Mouse (Mus musculus) embryonic facial prominence, embryonic 13.5 days (tissue): ENCODE results near the gene Tspan15. TPM values are rescaled to one million over a fixed set of nuclear protein-coding genes. Genes with fewer than 3 reads are reported as not detected.
A peak's percentile ranks its signal among the peaks of the same experiment; 100 is the strongest.

Experiments used
- ATAC-seq: fragments of 200-750 bp; cut with Nextera tagmentation; 2 replicates; pipeline ENCODE4 v1.8.0; 2017; ENCODE audit warnings: low read depth; ENCODE audit not compliant: insufficient number of reproducible peaks, insufficient read depth, low FRiP score, low TSS enrichment
- H3K27ac ChIP-seq: fragments of 300-500 bp; sonication (generic); 2 replicates; pipeline ENCODE4 v1.5.1; 2015; ENCODE audit warnings: moderate library complexity, mild to moderate bottlenecking, inconsistent platforms
- H3K27me3 ChIP-seq: fragments of 300-500 bp; sonication (generic); 2 replicates; pipeline ENCODE4 v1.6.1; 2015; ENCODE audit warnings: mild to moderate bottlenecking, inconsistent platforms
- H3K36me3 ChIP-seq: fragments of 300-500 bp; sonication (generic); 2 replicates; pipeline ENCODE4 v1.6.1; 2015; ENCODE audit warnings: mild to moderate bottlenecking, inconsistent platforms
- H3K4me1 ChIP-seq: fragments of 300-500 bp; sonication (generic); 2 replicates; pipeline ENCODE4 v1.6.1; 2015; ENCODE audit warnings: inconsistent platforms
- H3K4me2 ChIP-seq: fragments of 300-500 bp; sonication (generic); 2 replicates; pipeline ENCODE4 v1.6.1; 2015; ENCODE audit warnings: moderate library complexity, mild to moderate bottlenecking, inconsistent platforms
- H3K4me3 ChIP-seq: fragments of 300-500 bp; sonication (generic); 2 replicates; pipeline ENCODE4 v1.5.1; 2015; ENCODE audit warnings: mild to moderate bottlenecking, inconsistent platforms
- H3K9ac ChIP-seq: fragments of 300-500 bp; sonication (generic); 2 replicates; pipeline ENCODE4 v1.6.1; 2015; ENCODE audit warnings: mild to moderate bottlenecking, inconsistent platforms
- H3K9me3 ChIP-seq: fragments of 300-500 bp; sonication (generic); 2 replicates; pipeline ENCODE4 v1.6.1; 2016; ENCODE audit warnings: inconsistent platforms
- WGBS: fragments of 180-500 bp; shearing (Covaris S2); methylation state at CpG from one replicate; pipeline ENCODE4 v1.1.7; 2015; ENCODE audit warnings: mixed read lengths; 5-methylcytosine and 5-hydroxymethylcytosine counted together
- polyA plus RNA-seq: library from polyadenylated mRNA; unstranded; fragments of >200 nt; fragmentation: Nextera tagmentation; extraction: Ambion mirVana; gene quantifications from 2 replicates; pipeline ENCODE4 v1.2.1, GENCODE M21; 2015

Gene Tspan15
- polyA plus RNA-seq, 1 experiment from 2014 or later: 11.3 TPM

DNA sequence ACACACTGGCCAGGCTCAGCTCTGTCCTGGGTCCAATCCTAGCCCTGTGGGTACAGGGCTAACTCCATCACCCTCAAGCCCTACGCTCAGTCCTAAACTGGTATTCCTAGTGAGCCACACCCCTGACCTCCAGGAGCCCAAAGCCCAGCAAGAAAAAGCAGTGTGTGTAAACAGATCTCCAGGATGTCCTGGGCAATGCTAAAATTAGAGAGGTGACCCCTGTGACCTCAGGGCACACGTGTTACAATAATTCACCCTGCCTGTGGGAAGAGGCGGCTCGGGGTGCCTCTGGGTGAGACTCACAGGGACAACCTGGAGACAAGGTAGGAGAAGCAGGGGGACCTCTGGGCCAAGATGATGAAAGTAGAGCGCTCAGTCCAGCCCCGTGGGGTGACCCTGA is 6.8 kb downstream of the Tspan15 start:
- peaks cover 9% of the 10 kb centered on the region for H3K4me1 ChIP-seq
- 61% methylated on average over 6 of the region's 6 CpGs for WGBS
- ATAC-seq: no peak

DNA sequence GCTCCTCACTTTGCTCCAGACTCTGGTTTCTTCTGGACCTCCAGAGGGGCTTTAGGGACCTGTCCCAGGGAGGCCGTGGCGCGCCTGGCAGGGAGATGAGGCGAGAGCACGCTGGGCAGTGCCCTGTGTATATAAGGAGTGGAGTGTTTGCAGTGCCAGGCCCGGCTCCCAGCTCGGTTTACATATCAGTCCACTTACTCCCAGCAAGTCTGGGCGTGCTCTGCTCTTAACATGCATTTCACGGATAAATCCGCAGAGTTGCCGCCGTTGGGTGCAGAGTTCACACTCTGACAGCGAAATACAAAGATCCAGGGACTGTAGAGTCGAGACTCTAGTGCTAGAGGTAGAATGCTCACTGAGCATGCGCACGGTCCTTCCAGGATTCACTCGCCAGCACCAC is 8.3 kb downstream of the Tspan15 start:
- Histone ChIP-seq H3K9me3 (no peaks in the 10 kb centered on the region), H3K4me1 (peaks cover 9% of the 10 kb centered on the region; the same call in 1 of the 2 replicates), H3K36me3 (no peaks in the 10 kb centered on the region), H3K27me3 (no peaks in the 10 kb centered on the region), H3K4me3 (no peak overlapping the region), H3K4me2 (no peak overlapping the region), H3K9ac (no peak overlapping the region), H3K27ac (peak overlapping the region; percentile 39; the same call in 1 of the 2 replicates)
- WGBS: 71% methylated on average over 17 of the region's 17 CpGs
- ATAC-seq: no peak

More for the DNA sequence above, 6.8 kb downstream of the Tspan15 start:
- H3K27me3 ChIP-seq: no peaks in the 10 kb centered on the region
- H3K9ac ChIP-seq: no peak overlapping the region
- no peak overlapping the region for H3K4me3 ChIP-seq
- no peaks in the 10 kb centered on the region for H3K9me3 ChIP-seq
- no peak overlapping the region for H3K4me2 ChIP-seq
- H3K36me3 ChIP-seq: no peaks in the 10 kb centered on the region
- H3K27ac ChIP-seq: no peak overlapping the region

DNA sequence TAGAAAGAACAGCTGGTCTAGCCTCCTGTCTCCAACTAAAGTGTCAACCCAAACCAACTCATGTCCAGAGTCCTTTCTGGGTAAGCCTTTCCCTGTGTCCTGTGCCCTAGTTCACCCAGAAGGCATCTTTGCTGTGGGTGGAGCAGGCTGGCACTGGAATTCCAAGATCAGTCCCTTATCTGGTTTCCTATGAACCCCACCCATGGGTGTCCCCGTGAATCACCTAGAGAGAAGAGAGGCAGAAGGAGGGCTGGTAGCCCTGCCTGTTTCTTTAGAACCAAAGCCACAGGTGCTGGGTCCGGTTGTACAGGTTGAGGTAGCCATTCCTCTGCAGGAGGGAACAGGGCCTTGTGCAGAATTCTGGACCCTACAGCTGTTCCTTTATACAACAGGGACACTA is 9.4 kb downstream of the Tspan15 start:
- Histone ChIP-seq H3K9me3 (no peaks in the 10 kb centered on the region), H3K9ac (no peak overlapping the region), H3K4me2 (no peak overlapping the region), H3K4me3 (no peak overlapping the region), H3K27ac (no peak overlapping the region), H3K4me1 (peaks cover 9% of the 10 kb centered on the region; the same call in 1 of the 2 replicates), H3K36me3 (no peaks in the 10 kb centered on the region), H3K27me3 (no peaks in the 10 kb centered on the region)
- whole genome bisulfite sequencing: 78% methylated on average over 2 of the region's 2 CpGs
- no peak for ATAC-seq

DNA sequence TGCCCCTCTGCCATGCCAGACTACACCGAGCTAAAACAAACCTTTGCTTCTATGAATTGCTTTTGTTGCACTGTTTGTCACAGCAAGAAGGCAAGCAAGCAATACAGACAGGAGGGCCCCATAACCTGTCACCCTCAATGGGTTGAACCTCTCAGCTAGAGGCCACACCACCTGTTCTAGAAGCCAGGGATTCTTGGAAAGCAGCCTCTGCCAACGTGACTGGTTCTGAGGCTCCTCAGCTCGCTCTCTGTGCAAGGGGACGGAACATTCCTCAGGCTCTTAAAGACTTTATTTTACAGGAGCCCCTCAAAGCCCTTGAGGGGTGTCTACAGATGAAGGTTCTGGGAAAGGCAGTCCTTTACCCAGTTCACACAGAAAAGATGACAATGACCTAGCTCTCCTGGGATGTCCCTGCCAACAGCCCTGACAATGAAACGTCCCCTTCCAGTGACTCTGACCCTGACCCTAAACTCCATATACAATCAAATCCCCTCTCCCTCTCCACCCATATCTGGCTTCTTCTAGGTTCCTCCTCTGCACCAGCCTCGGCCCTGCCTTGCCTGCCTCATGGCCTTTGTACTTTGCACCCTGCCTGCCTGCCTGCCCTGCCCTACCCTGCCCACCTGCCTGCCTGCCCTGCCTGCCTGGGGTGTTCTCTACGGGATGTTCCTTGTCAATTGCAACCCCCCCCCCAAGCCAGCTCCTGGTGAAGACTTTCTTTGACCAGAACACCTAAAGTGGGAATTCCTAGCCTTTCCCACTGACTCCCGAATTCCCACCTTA is 10.1 kb downstream of the Tspan15 start:
- H3K9ac ChIP-seq: no peak overlapping the region
- H3K9me3 ChIP-seq: no peaks in the 10 kb centered on the region
- WGBS: 76% methylated on average over 8 of the region's 8 CpGs
- H3K4me3 ChIP-seq: no peak overlapping the region
- no peak overlapping the region for H3K27ac ChIP-seq
- ATAC-seq: no peak
- H3K4me1 ChIP-seq: peaks cover 5% of the 10 kb centered on the region; the same call in 1 of the 2 replicates
- H3K36me3 ChIP-seq: no peaks in the 10 kb centered on the region
- H3K27me3 ChIP-seq: no peaks in the 10 kb centered on the region
- H3K4me2 ChIP-seq: no peak overlapping the region

DNA sequence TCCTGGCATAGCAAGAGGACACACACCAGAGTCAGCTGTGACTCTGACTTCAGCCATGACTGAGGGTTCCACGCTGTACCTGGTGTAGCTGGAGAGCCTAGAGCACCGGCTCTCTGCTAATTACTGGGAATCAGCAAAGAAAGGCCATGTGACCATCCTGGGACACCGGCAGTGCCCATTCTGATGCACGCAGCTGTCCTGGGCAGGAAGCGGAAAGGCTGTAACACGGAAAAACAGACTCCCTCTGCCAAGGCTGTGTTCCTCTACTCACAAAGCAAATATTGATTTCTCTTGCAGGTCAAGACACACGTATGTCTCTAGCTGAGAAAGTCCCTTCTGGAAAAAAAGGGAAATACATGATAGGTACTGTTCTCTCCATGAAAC is 12.3 kb downstream of the Tspan15 start:
- 70% methylated on average over 7 of the region's 7 CpGs for WGBS
- H3K9me3 ChIP-seq: no peaks in the 10 kb centered on the region
- no peak overlapping the region for H3K4me3 ChIP-seq
- 0 out of 2 replicates have a peak, but pooled peaks cover 2% of the 10 kb centered on the region for H3K4me1 ChIP-seq
- no peak overlapping the region for H3K9ac ChIP-seq
- H3K27me3 ChIP-seq: no peaks in the 10 kb centered on the region
- ATAC-seq: no peak
- H3K27ac ChIP-seq: no peak overlapping the region
- no peak overlapping the region for H3K4me2 ChIP-seq
- H3K36me3 ChIP-seq: no peaks in the 10 kb centered on the region

DNA sequence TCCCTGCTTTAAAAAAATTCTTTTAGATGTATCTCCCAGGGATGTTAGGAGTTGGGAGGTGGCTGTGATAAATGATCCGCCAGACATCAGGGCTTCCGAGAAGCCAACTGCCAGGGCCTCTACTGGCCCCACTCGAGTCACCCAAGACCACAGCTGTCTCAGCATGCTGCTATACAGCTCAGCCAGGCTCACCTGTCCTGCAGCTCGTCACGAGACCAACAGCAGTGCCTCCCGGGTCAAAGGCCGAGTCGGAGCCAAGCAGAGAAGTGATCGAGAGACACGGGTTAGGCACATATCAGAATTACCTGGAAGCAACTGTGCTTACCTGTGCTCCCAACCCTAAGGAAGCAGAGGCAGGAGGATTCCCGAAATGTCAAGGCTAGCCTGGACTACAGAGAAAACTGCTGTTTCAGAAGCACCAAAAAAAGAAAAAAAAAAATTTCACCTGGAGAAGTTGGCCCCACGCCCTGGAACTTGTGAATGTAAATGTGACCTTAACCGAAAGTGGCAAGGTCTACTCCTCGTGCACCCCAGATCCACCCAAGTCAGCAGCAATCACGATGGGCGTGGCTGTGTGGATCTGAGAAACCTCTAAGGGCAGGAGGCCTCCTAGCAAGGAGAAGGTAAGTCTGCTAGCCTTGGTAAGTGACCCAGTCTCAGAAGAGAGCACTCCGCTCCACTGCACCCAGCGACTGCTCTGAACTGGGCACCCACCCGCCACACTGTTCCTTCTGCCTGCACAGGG is 12.8 kb downstream of the Tspan15 start:
- no peaks in the 10 kb centered on the region for H3K36me3 ChIP-seq
- H3K4me2 ChIP-seq: no peak overlapping the region
- H3K4me3 ChIP-seq: no peak overlapping the region
- no peak overlapping the region for H3K9ac ChIP-seq
- H3K27ac ChIP-seq: no peak overlapping the region
- H3K4me1 ChIP-seq: 0 out of 2 replicates have a peak, but pooled peaks cover 2% of the 10 kb centered on the region
- H3K9me3 ChIP-seq: no peaks in the 10 kb centered on the region
- WGBS: 87% methylated on average over 19 of the region's 19 CpGs
- no peaks in the 10 kb centered on the region for H3K27me3 ChIP-seq
- ATAC-seq: no peak

DNA sequence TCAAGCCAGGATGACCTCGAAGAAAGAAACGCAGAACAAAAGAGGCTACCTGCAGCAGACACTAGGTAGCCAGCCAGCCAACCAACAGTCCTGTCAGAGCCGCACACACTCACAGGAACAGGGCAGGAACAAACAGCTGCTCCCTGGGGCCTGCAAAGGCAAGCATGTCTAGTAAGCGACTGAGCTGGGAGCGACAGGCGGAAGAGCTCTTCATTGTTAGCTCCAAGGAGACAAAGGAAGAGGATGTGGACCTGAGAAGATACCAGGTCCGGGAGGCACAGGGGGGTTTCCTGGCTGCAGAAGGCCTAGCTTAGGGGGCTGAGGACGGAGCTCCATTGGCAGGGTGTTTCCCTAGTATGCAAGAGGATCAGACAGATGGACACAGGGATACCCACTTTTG is 13.9 kb downstream of the Tspan15 start:
- H3K9me3 ChIP-seq: no peaks in the 10 kb centered on the region
- no peak overlapping the region for H3K9ac ChIP-seq
- no peak for ATAC-seq
- WGBS: 56% methylated on average over 8 of the region's 8 CpGs
- no peak overlapping the region for H3K4me2 ChIP-seq
- H3K4me3 ChIP-seq: no peak overlapping the region
- peak overlapping the region; percentile 33; the same call in 1 of the 2 replicates for H3K27ac ChIP-seq
- H3K27me3 ChIP-seq: no peaks in the 10 kb centered on the region
- H3K4me1 ChIP-seq: 0 out of 2 replicates have a peak, but pooled peaks cover 2% of the 10 kb centered on the region
- H3K36me3 ChIP-seq: no peaks in the 10 kb centered on the region

DNA sequence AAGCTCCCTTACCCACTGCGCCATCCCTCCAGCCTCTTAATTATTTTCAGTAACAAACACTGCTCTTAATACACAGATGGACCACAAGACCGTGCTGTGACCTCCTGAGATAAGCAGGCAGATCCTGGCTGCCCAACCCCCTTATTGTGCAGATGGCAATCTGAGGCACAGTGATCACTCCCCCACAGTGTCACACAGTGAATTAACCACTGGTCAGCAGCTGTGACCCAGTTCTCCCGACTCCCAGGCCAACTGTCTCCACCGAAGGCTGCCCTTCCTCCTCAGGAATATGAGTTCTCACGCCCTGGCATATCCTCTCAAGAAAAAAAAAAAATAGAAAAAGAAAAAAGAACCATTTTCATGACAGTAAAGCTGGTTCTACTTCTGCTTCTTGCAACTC is 14.5 kb downstream of the Tspan15 start:
- ATAC-seq: no peak
- Histone ChIP-seq H3K4me3 (no peak overlapping the region), H3K27ac (peak overlapping the region; percentile 33; the same call in 1 of the 2 replicates), H3K9ac (no peak overlapping the region), H3K9me3 (no peaks in the 10 kb centered on the region), H3K4me1 (0 out of 2 replicates have a peak, but pooled peaks cover 2% of the 10 kb centered on the region), H3K4me2 (no peak overlapping the region), H3K27me3 (no peaks in the 10 kb centered on the region), H3K36me3 (no peaks in the 10 kb centered on the region)
- WGBS: 54% methylated on average over 5 of the region's 5 CpGs

DNA sequence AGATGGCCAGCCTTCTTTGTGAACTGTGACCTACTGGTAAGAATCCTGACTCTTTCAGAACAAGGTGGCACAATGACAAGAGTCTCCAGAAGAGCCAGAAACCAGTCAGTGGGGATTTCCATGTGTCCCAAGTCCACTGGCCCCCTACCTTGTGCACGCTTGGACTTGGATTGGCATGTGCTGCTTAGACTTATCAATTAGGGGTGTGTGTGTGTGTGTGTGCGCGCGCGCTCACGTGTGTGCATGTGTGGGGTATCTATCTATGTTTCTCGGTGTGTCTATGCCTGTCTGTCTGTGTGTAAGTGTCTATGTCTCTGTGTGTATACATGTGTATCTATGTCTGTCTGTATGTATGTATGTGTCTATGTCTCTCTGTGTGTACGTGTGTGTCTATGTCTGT is 15.4 kb downstream of the Tspan15 start:
- Histone ChIP-seq H3K4me2 (no peak overlapping the region), H3K27ac (no peak overlapping the region)
- 90% methylated on average over 8 of the region's 8 CpGs for WGBS

DNA sequence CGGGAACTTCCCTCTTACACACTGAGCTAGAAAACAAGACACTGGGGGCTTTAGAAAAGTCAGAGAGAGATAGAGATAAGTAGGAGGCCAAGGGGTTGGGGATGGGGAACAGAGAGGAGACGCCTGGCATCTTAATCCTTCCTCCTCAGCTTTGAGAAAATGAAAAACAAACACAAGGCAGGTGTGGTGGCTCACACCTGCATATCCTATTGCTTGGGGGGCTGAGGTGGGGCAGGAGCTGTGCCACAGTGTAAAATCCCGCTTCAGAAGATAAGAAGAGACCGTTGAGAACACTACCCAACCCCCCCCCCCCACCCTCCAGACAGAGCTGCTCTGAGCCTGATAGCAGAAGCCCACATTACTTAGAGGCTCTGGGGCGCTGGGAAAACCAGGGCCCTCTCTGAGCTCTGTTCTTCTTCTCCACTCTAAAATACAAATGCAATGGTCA is 15.9 kb downstream of the Tspan15 start:
- Histone ChIP-seq H3K4me1 (peaks cover 10% of the 10 kb centered on the region), H3K4me2 (no peak overlapping the region), H3K27ac (no peak overlapping the region), H3K4me3 (no peak overlapping the region), H3K9ac (no peak overlapping the region), H3K27me3 (no peaks in the 10 kb centered on the region), H3K36me3 (no peaks in the 10 kb centered on the region), H3K9me3 (no peaks in the 10 kb centered on the region)
- no peak for ATAC-seq
- 51% methylated on average over 5 of the region's 5 CpGs for WGBS

More for the DNA sequence above, 15.4 kb downstream of the Tspan15 start:
- H3K4me3 ChIP-seq: no peak overlapping the region
- no peaks in the 10 kb centered on the region for H3K27me3 ChIP-seq
- H3K9ac ChIP-seq: no peak overlapping the region
- ATAC-seq: no peak
- no peaks in the 10 kb centered on the region for H3K36me3 ChIP-seq
- no peaks in the 10 kb centered on the region for H3K9me3 ChIP-seq
- peaks cover 6% of the 10 kb centered on the region for H3K4me1 ChIP-seq

DNA sequence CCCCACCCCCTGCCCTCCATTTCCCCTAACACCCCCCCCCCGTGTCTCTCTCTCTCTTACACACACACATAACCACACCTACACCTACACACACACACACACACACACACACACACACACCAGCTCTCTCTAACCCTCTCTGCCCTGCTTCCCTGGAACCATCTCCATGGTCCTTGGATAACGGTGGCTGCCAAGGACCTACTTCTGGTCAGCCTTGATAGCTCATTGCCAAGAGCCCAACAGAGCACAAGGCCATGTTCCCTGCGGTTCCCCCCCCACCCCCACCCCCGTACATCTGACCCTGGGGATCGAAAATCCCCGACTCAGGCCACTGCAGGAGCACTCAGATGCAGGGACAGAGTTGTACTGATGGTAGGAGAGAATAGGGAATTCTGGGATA is 19.7 kb downstream of the Tspan15 start:
- no peak for ATAC-seq
- no peak overlapping the region for H3K27ac ChIP-seq
- WGBS: 69% methylated on average over 6 of the region's 6 CpGs

More for the DNA sequence above, 19.7 kb downstream of the Tspan15 start:
- H3K4me2 ChIP-seq: no peak overlapping the region
- H3K9me3 ChIP-seq: no peaks in the 10 kb centered on the region; the same call in 1 of the 2 replicates
- no peak overlapping the region for H3K4me3 ChIP-seq
- H3K9ac ChIP-seq: no peak overlapping the region
- no peaks in the 10 kb centered on the region for H3K36me3 ChIP-seq
- peaks cover 10% of the 10 kb centered on the region for H3K4me1 ChIP-seq
- H3K27me3 ChIP-seq: no peaks in the 10 kb centered on the region
